Mouse (Mus musculus): Measurements from ENCODE around the gene Cks2.
"Not testable (repeated sequence)": the region's sequence is repeated elsewhere in the genome, so short reads cannot be mapped to it uniquely, and the experiment has no call there.

Cks2 gene

GRCm38 (mm10) chr13:51641424-51641823 lies 3.6 kb upstream of the Cks2 start:
- no peak for DNase-seq

- DNase-seq = no peak
Observed at GRCm38 (mm10) chr13:51642171-51642778, 2.8 kb upstream of the Cks2 start.

- no peak for DNase-seq
Observed at GRCm38 (mm10) chr13:51643924-51644828, 856 bp upstream of the Cks2 start.

GRCm38 (mm10) chr13:51645872-51646271 lies 840 bp downstream of the Cks2 start:
- DNase-seq = no peak

- no peak for DNase-seq
Observed at GRCm38 (mm10) chr13:51646362-51647027, 1.5 kb downstream of the Cks2 start.

GRCm38 (mm10) chr13:51647770-51648169 lies 2.7 kb downstream of the Cks2 start:
- DNase-seq = no peak

- no peak for DNase-seq
Observed at GRCm38 (mm10) chr13:51648237-51648636, 3.2 kb downstream of the Cks2 start.

GRCm38 (mm10) chr13:51649740-51650139 lies 4.7 kb downstream of the Cks2 start:
- DNase-seq = no peak

- DNase-seq = peak; percentile 95
Observed at GRCm38 (mm10) chr13:51651408-51652064, 6.5 kb downstream of the Cks2 start, which contains the start of gene Secisbp2. TSS of gene Secisbp2 (plus strand) at chr13:51651697.

GRCm38 (mm10) chr13:51653159-51653558 lies 8.1 kb downstream of the Cks2 start:
- DNase-seq = no peak

- no peak for DNase-seq
Observed at GRCm38 (mm10) chr13:51653961-51654360, 8.9 kb downstream of the Cks2 start.

- DNase-seq = no peak
Observed at GRCm38 (mm10) chr13:51656516-51657235, 11.6 kb downstream of the Cks2 start.

- DNase-seq = no peak
Observed at GRCm38 (mm10) chr13:51658094-51658493, 13.1 kb downstream of the Cks2 start.

GRCm38 (mm10) chr13:51659573-51659972 lies 14.5 kb downstream of the Cks2 start:
- no peak for DNase-seq

GRCm38 (mm10) chr13:51663561-51663960 lies 18.5 kb downstream of the Cks2 start:
- no peak for DNase-seq

- DNase-seq = not testable (repeated sequence)
Observed at GRCm38 (mm10) chr13:51668195-51668594, 23.2 kb downstream of the Cks2 start.

GRCm38 (mm10) chr13:51676641-51677040 lies 31.6 kb downstream of the Cks2 start:
- DNase-seq = no peak

GRCm38 (mm10) chr13:51677041-51677440 lies 32.0 kb downstream of the Cks2 start:
- DNase-seq = no peak

- no peak for DNase-seq
Observed at GRCm38 (mm10) chr13:51677630-51678185, 32.7 kb downstream of the Cks2 start.

GRCm38 (mm10) chr13:51678687-51679086 lies 33.7 kb downstream of the Cks2 start:
- no peak for DNase-seq

- DNase-seq = no peak
Observed at GRCm38 (mm10) chr13:51679332-51679731, 34.3 kb downstream of the Cks2 start.

- no peak for DNase-seq
Observed at GRCm38 (mm10) chr13:51681076-51681475, 36.0 kb downstream of the Cks2 start.

Measured in right cerebral cortex, postnatal 4 days (tissue).